Mouse (Mus musculus): ENCODE measurements around the gene Sstr1.

DNA sequence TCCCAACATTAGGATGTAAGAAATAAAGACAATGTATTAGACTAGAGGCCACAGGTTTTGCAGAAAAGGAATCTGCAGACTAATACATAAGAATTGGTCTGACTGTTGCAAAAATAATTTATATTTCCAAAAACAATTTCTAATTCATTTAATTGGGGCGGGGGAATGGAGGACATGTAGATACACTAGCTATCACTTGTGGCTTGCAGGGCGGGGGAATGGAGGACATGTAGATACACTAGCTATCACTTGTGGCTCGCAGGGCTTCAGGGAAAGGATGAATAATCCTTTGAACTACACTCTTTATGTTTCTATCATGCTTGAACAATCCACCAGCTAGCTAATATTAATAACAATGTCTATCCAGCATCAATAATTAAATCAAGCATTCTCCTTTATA lies 7.5 kb downstream of the Sstr1 start:
- TF ChIP-seq GATA1 (IDR thresholded peaks at IDR 0.05; ENCODE audit: borderline replicate concordance, low read length) (no peak), FLI1 (IDR thresholded peaks at IDR 0.05; ENCODE audit: low read length) (no peak)
